In genomic region chr1:191599210-191599609, GRCm38 (mm10) we compare ENCODE assay signal across 16 mouse cellular contexts. TPM values are rescaled to one million over a fixed set of nuclear protein-coding genes. Genes with fewer than 3 reads are reported as not detected.
DNase-seq lines count a peak whose midpoint lies in the region; ATAC-seq and TF ChIP-seq lines count a peak whose summit lies in the region.
"Had no signal": no experiment of that assay in that cellular context is flagged by ENCODE, and none has a peak within 500 bp of the region (broad histone marks: within the 10 kb centered on the region; RNA-seq: fewer than 3 reads in every experiment).

No protein-coding gene starts in this region.

- peak; percentile 12 for DNase-seq in kidney, postnatal 0 days (ENCODE audit: low spot score)
- peak; percentile 80 for DNase-seq in CD4-positive, CD25-positive, alpha-beta regulatory T cell, adult 2 months (ENCODE audit: low read depth, low spot score)
- DNase-seq in thymus, postnatal 0 days (ENCODE audit: low spot score) = peak; percentile 62
- DNase-seq in right cerebral cortex, postnatal 10 days (ENCODE audit: low spot score in 2 of 2) = no peak
- no peak for DNase-seq in midbrain, embryonic 14.5 days
- DNase-seq: cerebellum, adult 11-12 months; embryo, embryonic 11 days; right cerebral cortex, adult 18-20 months had no signal

- ATAC-seq in kidney, postnatal 0 days (replicated peaks; ENCODE audit: low FRiP score, low read depth) = no peak
- ATAC-seq in kidney, embryonic 15.5 days (replicated peaks; ENCODE audit: low FRiP score) = no peak
- ATAC-seq in inflammation-experienced regulatory T-cells, adult 6 months = peak; percentile 99
- no peak for ATAC-seq in intestine, embryonic 16.5 days
- no peak for ATAC-seq in midbrain, embryonic 14.5 days (ENCODE audit: low FRiP score, low TSS enrichment)
- ATAC-seq: hindbrain, embryonic 16.5 days had no signal

- H3K4me3 ChIP-seq in kidney, postnatal 0 days (replicated peaks; ENCODE audit: low read depth, low read length) = no peak overlapping the region
- no peak overlapping the region for H3K4me3 ChIP-seq in kidney, embryonic 15.5 days (replicated peaks)
- no peak overlapping the region for H3K4me3 ChIP-seq in intestine, embryonic 16.5 days (ENCODE audit: low read length)
- H3K4me3 ChIP-seq in midbrain, embryonic 14.5 days (replicated peaks; ENCODE audit: low read depth, low read length) = no peak overlapping the region
- H3K4me3 ChIP-seq: heart, embryonic 12.5 days; neural tube, embryonic 13.5 days had no signal

- no peak overlapping the region for H3K27ac ChIP-seq in kidney, postnatal 0 days
- H3K27ac ChIP-seq in kidney, embryonic 15.5 days = no peak overlapping the region
- no peak overlapping the region for H3K27ac ChIP-seq in intestine, embryonic 16.5 days (ENCODE audit: low read length)
- H3K27ac ChIP-seq in midbrain, embryonic 14.5 days (replicated peaks; ENCODE audit: low read depth, low read length) = no peak overlapping the region
- H3K27ac ChIP-seq: neural tube, embryonic 13.5 days had no signal

- H3K27me3 ChIP-seq in kidney, postnatal 0 days (ENCODE audit: insufficient read depth, low read length) = no peaks in the 10 kb centered on the region
- H3K27me3 ChIP-seq in kidney, embryonic 15.5 days = no peaks in the 10 kb centered on the region
- H3K27me3 ChIP-seq in intestine, embryonic 16.5 days (replicated peaks; ENCODE audit: control insufficient read depth, insufficient read depth, low read length) = no peaks in the 10 kb centered on the region
- H3K27me3 ChIP-seq in midbrain, embryonic 14.5 days (ENCODE audit: control insufficient read depth, insufficient read depth, low read length) = no peaks in the 10 kb centered on the region
- H3K27me3 ChIP-seq: heart, embryonic 12.5 days; neural tube, embryonic 13.5 days had no signal

- H3K4me1 ChIP-seq in kidney, postnatal 0 days (replicated peaks; ENCODE audit: insufficient read depth, low read length) = no peaks in the 10 kb centered on the region
- no peaks in the 10 kb centered on the region for H3K4me1 ChIP-seq in kidney, embryonic 15.5 days
- H3K4me1 ChIP-seq in intestine, embryonic 16.5 days (ENCODE audit: control insufficient read depth, insufficient read depth, low read length) = no peaks in the 10 kb centered on the region
- no peaks in the 10 kb centered on the region for H3K4me1 ChIP-seq in midbrain, embryonic 14.5 days (ENCODE audit: control insufficient read depth, insufficient read depth, low read length)
- H3K4me1 ChIP-seq: heart, embryonic 12.5 days; neural tube, embryonic 13.5 days had no signal

- no peak overlapping the region for H3K9ac ChIP-seq in kidney, postnatal 0 days (ENCODE audit: low read depth, low read length)
- no peak overlapping the region for H3K9ac ChIP-seq in kidney, embryonic 15.5 days
- H3K9ac ChIP-seq in intestine, embryonic 16.5 days (ENCODE audit: low read depth, low read length) = no peak overlapping the region
- H3K9ac ChIP-seq in midbrain, embryonic 14.5 days (replicated peaks; ENCODE audit: low read length) = no peak overlapping the region
- H3K9ac ChIP-seq: heart, embryonic 12.5 days; neural tube, embryonic 13.5 days had no signal

- 65% methylated on average over 5 of the region's 5 CpGs for WGBS in kidney, postnatal 0 days
- WGBS in kidney, embryonic 15.5 days = 73% methylated on average over 5 of the region's 5 CpGs
- 68% methylated on average over 5 of the region's 5 CpGs for WGBS in intestine, embryonic 16.5 days
- 92% methylated on average over 5 of the region's 5 CpGs for WGBS in midbrain, embryonic 14.5 days

- TF ChIP-seq CTCF in kidney, postnatal 0 days (IDR thresholded peaks at IDR 0.05; ENCODE audit: low read depth) = no peak

- H3K4me2 ChIP-seq in kidney, postnatal 0 days (ENCODE audit: low read length) = no peak overlapping the region
- H3K4me2 ChIP-seq in kidney, embryonic 15.5 days = no peak overlapping the region
- H3K4me2 ChIP-seq in intestine, embryonic 16.5 days (ENCODE audit: low read depth, low read length) = no peak overlapping the region
- no peak overlapping the region for H3K4me2 ChIP-seq in midbrain, embryonic 14.5 days (ENCODE audit: low read length)
- H3K4me2 ChIP-seq: heart, embryonic 12.5 days; liver, embryonic 11.5 days; midbrain, embryonic 11.5 days; neural tube, embryonic 13.5 days had no signal

- H3K9me3 ChIP-seq in kidney, postnatal 0 days (replicated peaks; ENCODE audit: low read length) = no peaks in the 10 kb centered on the region
- H3K9me3 ChIP-seq in kidney, embryonic 15.5 days (replicated peaks) = no peaks in the 10 kb centered on the region
- H3K9me3 ChIP-seq in intestine, embryonic 16.5 days (ENCODE audit: control insufficient read depth, low read length) = no peaks in the 10 kb centered on the region
- H3K9me3 ChIP-seq in midbrain, embryonic 14.5 days (ENCODE audit: control insufficient read depth, low read length) = no peaks in the 10 kb centered on the region
- H3K9me3 ChIP-seq: heart, embryonic 12.5 days; neural tube, embryonic 13.5 days had no signal

- H3K36me3 ChIP-seq in kidney, postnatal 0 days (ENCODE audit: insufficient read depth, low read length) = peaks cover 57% of the 10 kb centered on the region
- H3K36me3 ChIP-seq in kidney, embryonic 15.5 days = peaks cover 82% of the 10 kb centered on the region
- H3K36me3 ChIP-seq in intestine, embryonic 16.5 days (ENCODE audit: control insufficient read depth, insufficient read depth, low read length) = peaks cover 5% of the 10 kb centered on the region; the same call in 1 of the 2 replicates
- peaks cover 49% of the 10 kb centered on the region for H3K36me3 ChIP-seq in midbrain, embryonic 14.5 days (ENCODE audit: control insufficient read depth, insufficient read depth, low read length)

RNA-seq across cellular contexts. Expression of gene Ints7, which starts 23.8 kb away (rescaled TPM):
- polyA plus RNA-seq in kidney, postnatal 0 days (2015; fragmentation: Nextera tagmentation; extraction: Ambion mirVana) = 31.7 and 38.9 TPM in 2 replicates
- polyA plus RNA-seq in kidney, embryonic 15.5 days (2015; fragmentation: Nextera tagmentation; extraction: Ambion mirVana) = 65.2 and 71.2 TPM in 2 replicates
- 10 to 100 TPM; 36.3 to 43.1 (median 40.9) TPM for polyA plus RNA-seq in inflammation-experienced regulatory T-cells, adult 6 months (2017; shearing (Covaris generic))
- 43.6 and 45.2 TPM in 2 replicates for polyA plus RNA-seq in thymus, postnatal 0 days (2015; fragmentation: Nextera tagmentation; extraction: Ambion mirVana)
- 35.6 and 35.7 TPM in 2 replicates for polyA plus RNA-seq in intestine, embryonic 16.5 days (2015; fragmentation: Nextera tagmentation; extraction: Ambion mirVana)
- 32.0 and 43.6 TPM in 2 replicates for polyA plus RNA-seq in midbrain, embryonic 14.5 days (2014; fragmentation: Nextera tagmentation; extraction: Ambion mirVana)

RNA-seq across cellular contexts. Expression of gene Dtl, which starts 23.9 kb away (rescaled TPM):
- 16.9 and 21.9 TPM in 2 replicates for polyA plus RNA-seq in kidney, postnatal 0 days (2015; fragmentation: Nextera tagmentation; extraction: Ambion mirVana)
- polyA plus RNA-seq in kidney, embryonic 15.5 days (2015; fragmentation: Nextera tagmentation; extraction: Ambion mirVana) = 59.7 and 60.1 TPM in 2 replicates
- 10 to 100 TPM in 1 of 3 experiments, 1 to 10 TPM in 2; 6.6 to 30.2 (median 8.4) TPM for polyA plus RNA-seq in inflammation-experienced regulatory T-cells, adult 6 months (2017; shearing (Covaris generic))
- polyA plus RNA-seq in thymus, postnatal 0 days (2015; fragmentation: Nextera tagmentation; extraction: Ambion mirVana) = 36.8 and 38.8 TPM in 2 replicates
- polyA plus RNA-seq in intestine, embryonic 16.5 days (2015; fragmentation: Nextera tagmentation; extraction: Ambion mirVana) = 27.0 and 30.8 TPM in 2 replicates
- polyA plus RNA-seq in midbrain, embryonic 14.5 days (2014; fragmentation: Nextera tagmentation; extraction: Ambion mirVana) = 4.8 and 10.4 TPM in 2 replicates

Comparison
In these comparisons a context has a peak if more than half of its experiments do, and no peak if none do; other contexts are left out.
1. DNase-seq: peak in kidney, postnatal 0 days (single experiment), CD4-positive, CD25-positive, alpha-beta regulatory T cell, adult 2 months (single experiment) and thymus, postnatal 0 days (single experiment); none in right cerebral cortex, postnatal 10 days (0 of 2) and midbrain, embryonic 14.5 days (single experiment).